Mouse (Mus musculus): ENCODE measurements around the gene Gm28051.

Gene Gm28051

DNA sequence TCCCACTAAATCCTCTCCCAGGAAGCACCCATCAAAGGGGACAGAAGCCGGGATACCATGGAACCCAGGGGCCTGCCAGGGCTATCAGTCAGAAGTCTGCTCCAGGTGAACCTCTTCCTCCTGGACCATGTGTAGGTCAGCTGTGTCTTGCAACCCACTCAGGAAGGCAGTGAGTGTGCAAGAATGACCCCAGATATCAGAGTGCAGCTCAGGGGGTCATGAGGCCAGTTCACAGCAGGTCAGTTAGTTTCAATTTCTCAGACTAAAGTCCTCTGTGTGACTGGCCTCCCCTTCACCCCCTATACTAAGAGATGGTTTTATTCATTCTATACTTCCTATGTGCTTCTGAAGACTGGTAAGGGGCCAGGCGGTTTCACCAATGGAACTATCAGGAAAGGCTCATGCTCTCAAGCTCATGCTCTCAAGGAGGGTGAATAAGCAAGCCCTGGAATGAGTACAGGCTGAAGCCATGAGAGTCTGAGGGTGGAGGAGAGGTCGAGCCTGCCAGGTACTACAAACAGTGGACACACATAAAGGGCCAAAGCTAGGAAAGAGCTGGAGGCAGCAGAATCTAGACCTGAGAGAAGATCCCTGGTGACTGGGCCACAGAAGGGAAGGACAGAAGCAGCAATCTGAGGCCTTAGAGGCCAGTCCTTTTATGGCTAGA is 72.7 kb downstream of the Gm28051 start:
- no peak for DNase-seq (ENCODE audit: low spot score)

DNA sequence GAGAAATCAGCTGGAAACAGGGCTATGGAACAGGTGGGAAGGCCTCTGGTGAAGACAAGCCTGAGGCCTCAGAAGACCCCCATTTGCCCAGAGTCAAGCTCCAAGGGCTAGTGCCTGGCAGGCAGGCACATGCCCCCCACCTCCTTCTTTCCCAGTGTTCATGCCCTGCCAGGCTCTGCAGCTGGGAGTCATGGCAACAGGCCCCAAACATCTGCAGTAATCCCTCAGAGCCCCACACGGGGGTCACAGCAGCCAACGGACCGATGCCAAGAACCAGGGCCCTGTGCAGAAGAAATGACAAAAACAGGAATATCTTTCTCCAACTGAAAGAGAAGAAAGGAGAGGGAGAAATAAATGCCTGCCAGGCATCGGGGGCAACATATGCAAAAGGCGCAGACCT is 73.6 kb downstream of the Gm28051 start:
- DNase-seq (ENCODE audit: low spot score): no peak

GRCm38 (mm10) chr12:102683438-102683837 is 74.1 kb downstream of the Gm28051 start:
- DNase-seq (ENCODE audit: low spot score): no peak

GRCm38 (mm10) chr12:102682722-102683299 is 74.8 kb downstream of the Gm28051 start:
- no peak for DNase-seq (ENCODE audit: low spot score)

DNA sequence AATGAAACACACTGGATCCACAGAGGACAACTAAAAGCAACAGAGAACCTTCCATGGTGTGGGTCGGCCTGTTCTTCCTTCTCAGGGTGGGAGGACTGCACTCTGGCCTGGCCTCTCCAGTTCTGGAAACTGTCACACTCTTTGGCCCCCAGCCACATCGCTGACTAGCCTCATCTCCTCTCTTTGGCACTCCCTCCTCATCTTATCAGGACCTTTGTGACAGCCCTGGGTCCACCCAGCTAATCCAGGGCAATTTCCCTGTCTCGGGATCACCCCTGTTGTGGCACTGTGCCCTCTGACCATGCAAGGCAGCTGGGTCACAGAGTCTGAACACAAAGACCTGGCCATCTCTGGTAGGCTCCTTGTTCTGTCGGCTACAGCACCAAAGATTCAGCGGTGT is 75.5 kb downstream of the Gm28051 start:
- DNase-seq (ENCODE audit: low spot score): no peak

DNA sequence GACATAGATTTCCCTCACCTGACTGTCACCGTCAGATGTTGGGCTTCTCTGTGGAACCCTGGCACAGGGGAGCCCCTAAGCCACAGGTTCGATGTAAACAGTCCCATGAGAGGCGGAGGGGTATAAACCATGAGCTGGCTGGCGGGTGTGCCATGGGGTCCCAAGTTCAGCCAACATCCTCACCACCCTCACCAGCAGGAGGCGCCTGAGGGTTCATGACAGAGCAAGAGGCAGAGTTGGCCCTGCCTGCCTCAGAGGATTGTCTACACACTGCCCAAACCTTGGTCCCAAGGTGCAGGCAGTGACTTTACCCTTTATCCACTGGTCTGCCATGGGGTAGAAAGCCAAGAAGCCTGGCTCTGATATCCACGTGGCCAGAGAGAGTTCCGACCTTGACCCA is 76.0 kb downstream of the Gm28051 start:
- no peak for DNase-seq (ENCODE audit: low spot score)

- DNase-seq (ENCODE audit: low spot score): no peak
Measured at GRCm38 (mm10) chr12:102678820-102679219, 78.7 kb downstream of the Gm28051 start.

- no peak for DNase-seq (ENCODE audit: low spot score)
Measured at GRCm38 (mm10) chr12:102677089-102677488, 80.5 kb downstream of the Gm28051 start.

- DNase-seq (ENCODE audit: low spot score): no peak
Measured at GRCm38 (mm10) chr12:102674556-102674955, 83.0 kb downstream of the Gm28051 start.

DNA sequence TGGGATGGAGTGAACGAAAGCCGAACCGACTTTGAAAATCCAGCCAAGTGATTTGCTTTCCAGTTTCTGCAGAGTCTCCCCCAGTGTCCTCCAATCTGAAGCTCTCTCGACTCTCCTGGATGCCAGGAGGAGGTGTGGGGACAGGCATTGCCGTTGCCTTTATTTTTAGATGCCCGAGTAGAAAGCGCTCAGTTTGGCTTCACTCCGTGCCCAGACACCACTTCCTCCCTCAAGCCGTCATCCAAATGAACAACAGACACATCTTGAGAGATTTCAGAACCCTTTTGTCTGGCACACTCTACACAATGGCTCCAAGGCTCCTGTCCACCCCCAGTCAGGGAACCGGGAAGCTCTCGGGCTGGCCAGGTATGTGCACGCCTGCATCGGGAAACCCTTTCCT is 83.4 kb downstream of the Gm28051 start:
- DNase-seq (ENCODE audit: low spot score): no peak

DNA sequence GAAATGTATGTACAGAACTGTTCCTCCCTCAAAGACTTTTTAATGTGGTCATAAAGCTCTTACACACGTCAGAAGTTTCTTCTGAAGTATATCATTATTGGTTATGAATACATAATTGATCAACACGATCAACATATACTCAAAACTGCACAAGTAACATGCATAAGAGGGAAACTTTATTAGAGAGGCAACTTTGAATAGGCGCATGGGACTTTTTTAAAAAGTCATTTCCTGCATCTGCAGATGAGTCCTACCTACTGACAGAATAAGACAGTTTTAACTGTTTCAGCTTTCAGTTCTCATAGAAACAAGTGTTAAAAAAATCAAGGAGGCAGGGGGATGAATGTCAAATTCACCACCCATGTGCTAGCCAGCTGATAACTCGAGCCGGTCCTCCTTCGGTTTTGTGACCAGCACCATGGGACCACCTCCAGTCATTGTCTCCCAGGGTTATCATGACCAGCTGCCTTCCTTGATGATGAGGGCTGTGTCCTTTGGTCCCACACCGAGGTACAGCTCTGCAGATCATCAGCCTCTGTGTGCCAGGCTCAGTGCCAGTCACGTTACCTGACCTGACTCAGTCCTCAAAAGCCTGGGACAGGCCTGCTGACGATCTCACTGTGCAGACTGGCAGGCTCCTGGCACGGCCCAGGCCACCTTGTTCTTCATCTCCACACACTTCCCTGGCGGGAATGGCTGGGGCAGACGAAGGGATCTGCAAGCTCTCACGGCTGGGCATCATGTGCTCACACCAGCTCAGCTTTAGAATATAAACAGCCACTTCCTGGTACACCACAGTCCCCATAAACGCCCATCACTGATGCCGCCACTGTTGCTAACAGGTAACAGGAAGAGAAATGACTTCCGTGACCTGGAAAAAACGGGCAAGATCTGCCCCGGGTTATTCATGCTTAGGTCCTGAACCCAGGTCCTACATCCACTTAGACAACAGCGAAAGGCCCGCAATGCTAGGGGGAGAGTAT is 84.4 kb downstream of the Gm28051 start:
- no peak for DNase-seq (ENCODE audit: low spot score)

- DNase-seq (ENCODE audit: low spot score): no peak
Measured at GRCm38 (mm10) chr12:102672176-102672575, 85.4 kb downstream of the Gm28051 start.

- DNase-seq (ENCODE audit: low spot score): no peak
Measured at GRCm38 (mm10) chr12:102670848-102671247, 86.7 kb downstream of the Gm28051 start.

Measured in retina, embryonic 14.5 days (tissue).